Mouse (Mus musculus) fibroblast of lung, adult 2 months (primary cell): ENCODE data around the gene Camk1d.
A peak's percentile ranks its signal among the peaks of the same experiment; 100 is the strongest.
"Not testable (repeated sequence)": the region's sequence is repeated elsewhere in the genome, so short reads cannot be mapped to it uniquely, and the experiment has no call there.

ENCODE experiments used
- DNase-seq: peaks from one replicate; pipeline ENCODE4 v3.0.0-alpha.2; 2011; ENCODE audit warnings: low read depth

Gene Camk1d

DNA sequence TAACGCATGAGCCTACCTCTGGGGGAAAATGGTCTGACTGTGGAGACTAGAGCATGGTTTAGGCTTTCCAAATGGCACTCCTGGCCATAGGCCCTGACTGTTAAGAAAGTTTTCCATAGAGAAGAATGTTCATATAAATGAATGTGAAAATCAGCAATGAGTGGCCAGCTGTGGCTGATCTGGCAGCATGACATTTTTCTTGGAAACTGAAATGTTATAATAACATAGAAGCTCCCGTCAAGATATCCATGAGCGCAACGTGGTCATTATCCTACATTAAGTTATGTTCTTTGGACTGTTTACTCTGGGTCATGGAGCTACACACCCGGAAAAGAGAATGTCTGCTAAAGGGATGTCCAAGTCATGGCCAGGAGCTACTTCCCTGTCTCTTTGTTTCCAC is 397.6 kb downstream of the Camk1d start:
- no peak for DNase-seq

- DNase-seq: no peak
These were observed 398.1 kb downstream of the Camk1d start for GRCm38 (mm10) chr2:5316217-5316616.

DNA sequence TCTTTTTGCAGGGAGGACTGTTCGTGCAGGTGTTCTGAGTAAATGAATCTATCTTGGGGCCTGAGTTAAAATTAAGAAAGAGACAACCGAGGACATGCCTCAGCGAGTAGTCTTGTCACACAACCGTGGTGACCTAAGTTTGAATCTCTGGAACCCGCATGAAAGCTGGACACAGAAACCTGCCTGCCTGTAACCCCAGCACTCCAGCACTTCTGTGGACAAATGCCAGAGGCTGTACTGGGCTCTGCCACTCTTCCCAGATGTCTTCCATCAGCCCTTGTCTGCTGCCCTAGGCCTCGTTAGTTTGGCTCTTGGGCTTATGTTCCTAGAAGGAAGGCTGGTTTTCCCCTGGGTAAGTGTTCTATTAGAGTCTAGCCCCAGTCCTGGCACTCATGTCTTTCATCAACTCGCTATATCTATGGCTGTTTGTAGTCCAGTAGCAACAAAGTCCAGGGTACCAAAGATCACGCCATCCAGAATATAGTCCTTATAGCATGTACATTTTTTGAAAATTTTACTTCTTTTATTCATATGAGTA is 399.0 kb downstream of the Camk1d start:
- no peak for DNase-seq

- no peak for DNase-seq
These were observed 399.7 kb downstream of the Camk1d start for GRCm38 (mm10) chr2:5314530-5315166.

DNA sequence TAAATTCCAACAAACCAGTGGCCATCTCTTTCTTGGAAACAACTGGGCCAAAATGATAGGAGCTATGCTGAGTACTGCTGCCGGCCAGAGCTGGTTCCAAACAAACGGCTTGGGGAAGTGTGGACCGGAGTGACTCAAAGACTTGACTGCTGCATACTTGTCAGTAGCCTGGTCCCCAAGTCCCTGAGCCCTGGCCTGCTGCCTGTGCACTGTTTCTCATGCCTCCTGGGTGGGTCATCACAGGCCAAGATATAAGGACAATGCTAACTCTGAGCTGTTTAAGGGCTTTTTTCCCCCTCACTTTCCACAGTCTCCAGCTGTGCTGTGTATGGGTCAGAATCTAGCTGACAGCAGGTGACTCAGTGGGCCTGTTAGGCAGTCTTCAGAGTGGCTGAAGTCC is 409.2 kb downstream of the Camk1d start:
- DNase-seq: no peak

DNA sequence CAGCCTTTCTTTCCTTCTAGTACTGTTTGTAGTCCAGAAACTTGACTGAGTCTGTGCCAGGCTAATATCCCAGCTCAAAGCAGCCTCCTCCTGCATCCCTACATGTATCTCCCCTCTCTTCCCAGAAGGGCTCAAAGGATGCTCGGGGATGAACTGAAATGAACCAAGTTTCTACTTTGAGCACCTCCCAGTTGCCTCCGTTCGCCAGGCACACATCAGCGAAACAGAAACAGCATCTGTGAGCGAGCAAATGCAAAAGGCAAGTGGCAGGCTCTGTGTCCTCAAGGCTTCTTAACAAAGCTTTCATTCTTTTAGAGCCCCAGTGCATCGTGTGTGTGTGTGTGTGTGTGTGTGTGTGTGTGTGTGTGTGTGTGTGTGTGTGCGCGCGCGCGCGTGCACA is 409.9 kb downstream of the Camk1d start:
- DNase-seq: no peak

GRCm38 (mm10) chr2:5301286-5301685 is 413.0 kb downstream of the Camk1d start:
- DNase-seq: no peak

DNA sequence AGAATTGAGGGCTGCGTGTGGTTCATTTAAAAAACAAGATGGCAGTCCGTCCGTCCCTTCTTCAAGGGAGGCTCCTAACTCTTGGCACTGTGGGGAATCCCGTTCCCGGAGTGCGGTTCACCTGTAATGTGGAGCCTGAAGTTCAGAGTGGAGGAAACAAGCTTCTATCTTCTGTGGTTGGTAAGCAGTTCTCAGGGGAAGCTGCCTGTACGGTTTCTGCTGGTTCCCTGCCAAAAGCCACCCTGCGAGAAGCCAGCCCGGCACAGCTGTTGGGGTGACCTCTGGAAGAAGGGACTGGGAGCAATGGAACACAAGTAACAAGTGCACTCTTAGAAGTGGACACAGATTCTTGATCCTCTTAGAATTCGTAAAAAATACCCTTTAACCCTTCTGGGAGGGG is 416.2 kb downstream of the Camk1d start:
- no peak for DNase-seq

GRCm38 (mm10) chr2:5296749-5297545 is 417.4 kb downstream of the Camk1d start:
- no peak for DNase-seq

- DNase-seq: no peak
These were observed 419.2 kb downstream of the Camk1d start for GRCm38 (mm10) chr2:5295098-5295497.

- DNase-seq: no peak
These were observed 419.9 kb downstream of the Camk1d start for GRCm38 (mm10) chr2:5294451-5294850.

DNA sequence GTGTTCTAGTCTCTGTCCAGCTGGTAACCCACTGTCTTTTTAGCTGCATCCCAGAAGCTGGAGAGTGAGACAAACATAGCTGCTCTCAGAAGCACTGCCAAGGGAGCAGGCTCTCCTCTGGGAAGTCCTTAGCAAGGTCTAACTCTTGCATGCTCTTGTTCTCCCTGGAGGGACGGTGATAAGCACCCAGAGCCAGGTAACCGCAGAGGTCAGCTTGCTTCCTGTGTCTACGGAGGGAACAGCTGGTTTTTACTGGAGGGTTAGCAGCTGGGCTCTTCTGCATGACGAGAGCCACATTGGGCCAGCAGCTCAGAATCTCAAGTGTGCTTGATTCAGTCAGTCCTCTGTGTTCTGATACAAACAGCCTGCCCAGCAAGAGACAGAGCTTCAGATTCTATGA is 425.7 kb downstream of the Camk1d start:
- no peak for DNase-seq

GRCm38 (mm10) chr2:5287044-5287380 is 427.3 kb downstream of the Camk1d start:
- peak; percentile 22 for DNase-seq

GRCm38 (mm10) chr2:5286189-5287043 is 427.9 kb downstream of the Camk1d start:
- DNase-seq: peak; percentile 96

GRCm38 (mm10) chr2:5284351-5284750 is 430.0 kb downstream of the Camk1d start:
- DNase-seq: no peak

GRCm38 (mm10) chr2:5282623-5283022 is 431.7 kb downstream of the Camk1d start:
- DNase-seq: no peak

- no peak for DNase-seq
These were observed 446.3 kb downstream of the Camk1d start for GRCm38 (mm10) chr2:5267980-5268379.

DNA sequence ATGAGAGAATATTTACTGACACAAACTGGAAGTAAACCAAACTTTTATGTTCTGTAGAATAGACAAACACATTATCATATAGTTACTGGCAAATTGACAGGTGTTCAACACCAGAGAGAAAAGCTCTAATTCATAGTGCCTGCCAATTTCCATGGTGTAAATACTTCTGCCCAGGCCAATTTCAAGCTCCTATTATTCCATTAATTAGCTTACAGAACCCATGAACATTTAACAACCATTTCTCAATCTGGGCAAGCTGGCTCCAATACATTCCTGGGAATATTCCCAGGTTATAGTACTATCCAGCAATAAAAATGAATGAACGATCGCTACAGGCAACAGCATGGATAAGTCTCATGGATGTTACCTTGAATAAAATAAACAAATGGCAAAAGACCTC is 452.0 kb downstream of the Camk1d start:
- no peak for DNase-seq

- no peak for DNase-seq
These were observed 456.1 kb downstream of the Camk1d start for GRCm38 (mm10) chr2:5258250-5258649.

- DNase-seq: peak; percentile 32
These were observed 464.3 kb downstream of the Camk1d start for GRCm38 (mm10) chr2:5249969-5250368.

GRCm38 (mm10) chr2:5249199-5249598 is 465.1 kb downstream of the Camk1d start:
- not testable (repeated sequence) for DNase-seq
